Mouse (Mus musculus) testis, adult 10 weeks (tissue): ENCODE results near the gene Rras. TPM values are rescaled to one million over a fixed set of nuclear protein-coding genes. Genes with fewer than 3 reads are reported as not detected.

Experiments
- polyA plus RNA-seq: library from polyadenylated mRNA; stranded (reverse); fragments of 350-450 nt; fragmentation: Illumina TruSeq; extraction: RNeasy Lipid Tissue Mini Kit (QIAGEN cat#74804); gene quantifications from one replicate; pipeline ENCODE4 v1.2.3, GENCODE M21; 2014; ENCODE audit warnings: low read depth, low replicate concordance

The Rras gene
- polyA plus RNA-seq = 1.8 TPM

DNA sequence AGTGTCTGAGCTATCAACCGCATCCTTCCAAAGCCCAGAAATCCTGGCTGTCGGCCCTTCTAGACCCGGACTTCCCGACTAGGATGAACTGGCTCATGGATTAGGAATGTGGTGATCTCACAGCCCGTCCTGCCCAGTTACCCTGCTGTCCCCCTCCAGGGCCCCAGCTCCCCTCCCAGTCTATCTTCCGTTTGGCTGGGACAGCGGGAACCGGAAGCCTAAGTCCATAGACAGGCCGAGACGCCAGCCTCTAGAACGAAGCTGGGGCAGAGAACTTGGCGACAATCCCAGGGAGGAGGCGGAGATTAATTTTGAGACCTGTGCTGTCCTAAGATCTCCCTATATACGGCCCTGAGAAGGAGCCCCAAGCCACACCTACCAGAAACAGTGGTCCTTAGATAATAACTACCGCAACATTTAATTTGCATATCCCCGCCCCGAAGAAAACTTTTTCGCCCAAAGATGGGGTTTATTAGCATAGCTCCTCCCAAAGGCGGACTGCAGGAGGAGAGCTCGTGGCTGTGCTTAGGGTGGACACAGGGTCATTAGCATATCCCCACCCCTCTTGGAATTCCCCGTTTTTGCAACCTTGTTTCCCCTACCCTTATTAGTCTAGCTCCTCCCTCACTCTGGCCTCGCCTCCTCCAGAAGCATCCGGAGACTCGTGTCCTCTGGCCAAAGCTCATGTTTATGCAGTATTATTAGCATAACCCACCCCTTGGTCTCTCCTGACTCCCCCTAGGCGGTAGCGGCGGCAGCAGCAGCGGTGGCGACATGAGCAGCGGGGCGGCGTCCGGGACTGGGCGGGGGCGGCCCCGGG is at the start of gene Rras:
Gene Rras (plus strand): TSS at position 720 of the 820 bp plus-strand sequence.

DNA sequence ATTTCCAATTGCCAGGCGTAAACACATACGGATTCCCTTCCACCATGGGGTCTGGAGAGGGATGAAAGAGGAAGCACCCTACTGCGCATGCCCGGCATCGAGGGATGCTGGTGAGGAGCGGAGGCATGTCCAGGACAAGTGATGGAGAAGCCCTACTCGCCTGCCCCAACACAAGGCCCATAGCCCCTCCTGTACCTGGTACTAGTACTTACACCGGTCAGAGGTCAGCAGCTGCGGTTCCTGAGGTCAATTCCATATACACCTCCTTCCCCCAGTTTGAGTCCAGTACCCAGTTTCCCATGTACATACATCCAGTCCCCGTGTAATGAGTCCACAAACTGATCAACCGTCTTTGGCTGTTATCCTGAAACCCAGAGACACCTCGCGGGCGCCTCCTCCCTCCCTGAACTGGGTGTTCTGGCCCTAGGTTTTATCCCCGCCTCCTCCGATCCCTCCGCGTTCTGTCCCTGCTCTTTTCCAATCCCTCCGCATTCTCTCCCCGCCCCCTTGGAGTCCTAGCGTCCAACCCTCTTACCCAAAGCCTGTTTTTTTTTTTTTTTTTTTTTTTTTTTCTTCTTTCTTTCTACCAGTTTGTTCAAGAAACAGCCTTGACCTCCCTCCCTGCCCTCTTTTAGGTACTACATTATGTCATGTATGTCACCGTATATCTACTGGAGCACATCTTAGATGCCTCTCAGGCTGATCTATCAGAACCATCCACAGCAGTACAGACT is 43.2 kb upstream of the Rras start, which contains the start of gene Cpt1c:
Gene Cpt1c (minus strand): TSS at position 469 of the 734 bp plus-strand sequence.

DNA sequence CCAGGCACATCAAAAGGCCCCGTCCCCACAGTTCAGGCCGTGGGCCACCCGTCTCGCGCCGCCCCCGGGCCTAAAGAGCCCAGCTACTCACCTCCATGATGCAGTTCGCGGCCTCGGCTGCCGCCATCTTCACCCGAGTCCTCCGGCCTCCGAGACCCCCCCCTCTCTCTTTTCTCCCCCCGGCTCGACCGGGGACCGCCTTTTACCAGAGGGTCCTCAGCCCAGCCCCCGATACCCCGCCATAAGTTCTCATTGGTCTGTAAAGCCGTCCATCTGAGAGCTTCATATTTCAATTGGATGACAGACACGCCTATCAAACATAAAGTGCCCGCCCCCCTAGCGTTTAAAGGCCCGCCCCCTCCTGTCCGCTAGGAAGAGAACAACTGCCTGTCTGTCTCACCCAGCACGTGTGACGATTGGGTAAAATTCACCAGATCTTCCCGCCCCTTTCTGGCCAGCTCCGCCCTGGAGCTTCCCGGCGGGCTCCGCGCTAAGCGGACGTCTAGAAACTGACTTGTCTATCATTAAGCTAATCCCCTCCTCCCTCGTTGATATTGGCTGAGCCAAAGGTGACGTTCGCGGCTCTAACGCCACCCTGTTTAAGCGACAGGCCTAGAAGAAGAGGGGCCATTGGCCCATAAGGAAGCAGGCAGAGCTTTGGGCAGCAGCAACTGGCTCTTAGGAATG is 31.4 kb upstream of the Rras start, which contains the start of gene Prmt1:
Gene Prmt1 (minus strand): TSS at position 377 of the 687 bp plus-strand sequence.

DNA sequence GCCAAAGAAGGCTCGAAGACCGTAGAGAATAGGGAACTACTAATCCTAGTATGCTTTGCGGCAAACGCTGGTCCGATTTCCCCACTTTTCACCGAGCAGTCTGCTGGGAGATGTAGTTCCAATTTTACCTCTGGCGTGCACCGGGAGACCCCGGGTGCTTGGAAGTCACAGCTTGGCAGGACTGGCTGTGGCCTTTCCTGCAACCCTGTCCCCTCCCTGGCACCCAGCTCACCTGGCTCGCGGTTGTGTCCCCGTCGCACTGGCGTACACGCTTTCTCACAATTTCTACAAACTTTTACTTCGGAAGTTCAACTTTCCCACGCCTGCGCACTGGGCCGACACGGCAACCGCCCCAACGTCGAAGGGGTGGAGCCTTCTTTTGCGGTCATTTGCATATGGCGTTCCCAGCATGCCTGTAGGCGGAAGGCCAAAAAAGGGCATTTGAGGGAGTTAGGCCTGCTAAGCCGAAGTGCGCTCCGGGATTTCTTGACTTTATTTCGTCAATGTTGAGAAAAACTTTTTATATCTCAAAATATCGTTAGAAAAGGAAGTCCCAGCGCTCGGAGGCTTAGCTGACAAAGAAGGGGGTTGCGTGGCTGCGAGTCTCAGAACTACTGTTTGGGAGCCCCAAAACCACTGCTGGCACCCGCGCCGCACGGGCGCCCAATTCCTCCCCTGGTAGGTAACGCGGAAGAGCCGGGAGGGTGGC is 20.4 kb upstream of the Rras start, which contains the start of gene Irf3:
Gene Irf3 (plus strand): TSS at position 418 of the 709 bp plus-strand sequence.

DNA sequence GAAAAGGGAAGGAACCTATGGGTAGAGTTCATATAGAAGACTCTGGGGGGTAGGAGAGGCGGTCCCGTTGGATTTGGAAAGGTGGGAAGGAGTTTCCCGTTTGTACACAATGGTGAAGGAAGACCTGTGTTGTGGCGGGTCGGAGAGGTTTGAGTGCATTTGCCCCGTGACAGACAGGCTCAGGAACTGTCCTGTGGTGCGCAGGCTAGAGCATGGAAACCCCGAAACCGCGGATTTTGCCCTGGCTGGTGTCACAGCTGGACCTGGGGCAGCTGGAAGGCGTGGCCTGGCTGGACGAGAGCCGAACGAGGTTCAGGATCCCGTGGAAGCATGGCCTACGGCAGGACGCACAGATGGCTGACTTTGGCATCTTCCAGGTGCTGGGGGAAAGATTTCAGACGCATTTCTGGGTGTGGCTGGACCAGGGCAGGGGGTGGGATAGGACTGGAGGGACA is 19.2 kb upstream of the Rras start, which contains the start of gene Bcl2l12:
Gene Bcl2l12 (minus strand): TSS at position 212 of the 455 bp plus-strand sequence.

DNA sequence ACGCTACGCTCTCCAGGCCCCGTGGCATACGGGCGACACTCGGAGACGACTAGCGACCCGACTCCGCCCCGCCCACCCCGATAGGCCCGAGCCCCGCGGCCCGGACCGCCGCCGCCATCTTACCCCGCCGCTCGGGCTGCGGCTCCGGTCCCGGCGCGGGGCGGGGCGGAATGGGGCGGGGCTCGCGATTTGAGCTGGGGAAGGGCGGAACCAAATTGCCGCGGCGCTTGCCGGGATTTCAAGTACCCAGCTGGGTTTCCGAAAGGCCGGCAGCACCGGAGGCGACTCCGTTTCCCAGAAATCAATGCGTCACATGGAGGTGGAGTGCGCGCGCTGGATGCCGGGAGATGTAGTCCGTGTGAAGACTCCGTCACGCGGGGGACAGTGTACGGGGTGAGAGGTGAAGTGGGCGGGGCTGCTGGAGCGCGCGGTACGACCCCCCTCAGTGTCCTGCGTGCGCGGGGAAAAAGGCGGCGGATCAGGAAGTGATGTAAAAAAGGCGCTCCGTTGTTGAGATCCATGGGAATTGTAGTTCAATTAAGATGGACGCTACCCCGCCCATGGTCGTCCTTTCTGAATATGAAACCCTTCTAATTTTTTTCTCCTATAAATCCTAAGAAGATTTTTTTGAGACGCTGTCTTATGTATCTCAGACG is 1.7 kb upstream of the Rras start, which contains the start of gene Scaf1:
Gene Scaf1 (minus strand): TSS at position 407 of the 656 bp plus-strand sequence.

DNA sequence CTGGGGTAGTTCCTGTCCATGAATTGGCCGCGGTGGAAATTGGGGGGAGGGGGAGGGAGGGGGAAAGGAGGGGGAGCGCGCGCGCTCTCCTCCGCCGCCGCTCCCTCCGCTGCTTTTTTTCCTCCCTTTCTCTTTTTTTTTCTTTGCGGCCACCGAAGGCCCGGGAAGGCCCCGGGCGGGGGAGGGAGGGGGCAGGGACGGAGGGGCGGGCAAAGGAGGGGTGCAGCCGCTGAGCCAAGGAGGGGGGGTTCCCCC is 35.0 kb downstream of the Rras start, which contains the start of gene Prr12:
Gene Prr12 (minus strand): TSS at position 20 of the 255 bp plus-strand sequence.

DNA sequence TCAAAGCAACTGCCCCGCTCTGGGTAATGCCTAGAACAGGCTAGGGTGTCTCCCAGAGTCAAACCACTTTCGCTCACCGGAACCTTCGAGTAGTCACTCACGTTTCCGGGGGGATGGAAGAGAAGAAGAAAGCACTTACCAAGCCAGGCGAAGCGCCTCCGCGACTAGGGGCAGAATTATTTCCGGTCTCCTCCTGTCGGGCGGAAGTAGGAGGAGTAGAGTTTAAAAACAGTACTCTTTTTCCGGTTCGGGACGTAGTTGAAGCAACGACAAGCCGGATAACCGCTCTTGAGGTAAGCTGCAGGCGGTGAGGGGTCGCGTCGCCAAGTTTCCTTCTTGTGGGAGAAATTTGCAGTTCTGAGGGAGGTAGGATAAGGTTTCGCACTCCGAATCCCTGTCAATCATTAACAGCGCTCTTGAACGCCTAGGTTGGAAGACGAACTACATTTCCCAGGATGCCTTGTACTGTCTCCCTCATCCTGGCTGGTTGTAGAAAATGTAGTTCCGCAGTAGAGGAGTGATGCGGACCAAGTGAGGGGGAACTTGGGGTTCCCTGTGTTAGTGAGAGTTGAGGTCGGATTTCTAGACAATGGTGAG is 44.6 kb downstream of the Rras start, which contains the start of the genes Nosip and Prrg2:
Gene Nosip (plus strand): TSS at position 191 of the 597 bp plus-strand sequence.
Gene Prrg2 (minus strand): TSS at position 439 of the 597 bp plus-strand sequence.

Other genes starting within 250 kb of the Rras start
- gene Nup62, start 201.9 kb upstream of the Rras start, polyA plus RNA-seq = 15.5 TPM
- gene Il4i1, start 201.6 kb upstream of the Rras start, polyA plus RNA-seq = 11.4 TPM
- 3.0 TPM for gene Atf5, start 201.3 kb upstream of the Rras start, polyA plus RNA-seq
- 1.2 TPM for gene Akt1s1, start 169.0 kb upstream of the Rras start, polyA plus RNA-seq
- 0.98 TPM for gene Tbc1d17, start 168.9 kb upstream of the Rras start, polyA plus RNA-seq
- 0.71 TPM for gene Pnkp, start 160.8 kb upstream of the Rras start, polyA plus RNA-seq
- gene Ptov1, start 148.2 kb upstream of the Rras start, polyA plus RNA-seq = 0.32 TPM
- 2.0 TPM for gene Med25, start 125.2 kb upstream of the Rras start, polyA plus RNA-seq
- 9.9 TPM for gene Fuz, start 121.9 kb upstream of the Rras start, polyA plus RNA-seq
- 104 TPM for gene Ap2a1, start 88.5 kb upstream of the Rras start, polyA plus RNA-seq
- gene Tsks, start 74.8 kb upstream of the Rras start, polyA plus RNA-seq = 11.2 TPM
- gene Cpt1c, start 43.1 kb upstream of the Rras start, polyA plus RNA-seq = 9.3 TPM
- 8.0 TPM for gene Prmt1, start 31.4 kb upstream of the Rras start, polyA plus RNA-seq
- gene Irf3, start 20.3 kb upstream of the Rras start, polyA plus RNA-seq = 18.4 TPM
- 1.5 TPM for gene Bcl2l12, start 19.2 kb upstream of the Rras start, polyA plus RNA-seq
- 3.3 TPM for gene Scaf1, start 1.6 kb upstream of the Rras start, polyA plus RNA-seq
- gene Prr12, start 34.9 kb downstream of the Rras start, polyA plus RNA-seq = 0.24 TPM
- gene Nosip, start 44.5 kb downstream of the Rras start, polyA plus RNA-seq = 4.6 TPM
- 2.7 TPM for gene Prrg2, start 44.7 kb downstream of the Rras start, polyA plus RNA-seq
- not detected for gene Rcn3, start 74.3 kb downstream of the Rras start, polyA plus RNA-seq
- gene Fcgrt, start 85.9 kb downstream of the Rras start, polyA plus RNA-seq = 1.4 TPM
- gene Rps11, start 106.5 kb downstream of the Rras start, polyA plus RNA-seq = 157 TPM
- 133 TPM for gene Rpl13a, start 110.8 kb downstream of the Rras start, polyA plus RNA-seq
- not detected for gene Gm45713, start 118.3 kb downstream of the Rras start, polyA plus RNA-seq
- 1.5 TPM for gene Flt3l, start 118.5 kb downstream of the Rras start, polyA plus RNA-seq
- 10.2 TPM for gene Pih1d1, start 136.3 kb downstream of the Rras start, polyA plus RNA-seq
- gene Aldh16a1, start 136.6 kb downstream of the Rras start, polyA plus RNA-seq = 1.1 TPM
- 2.7 TPM for gene Slc17a7, start 146.0 kb downstream of the Rras start, polyA plus RNA-seq
- 3.5 TPM for gene Gfy, start 161.6 kb downstream of the Rras start, polyA plus RNA-seq
- gene Pth2, start 163.0 kb downstream of the Rras start, polyA plus RNA-seq = not detected
- 0.49 TPM for gene Ccdc155, start 186.9 kb downstream of the Rras start, polyA plus RNA-seq
- 186 TPM for gene Dkkl1, start 194.2 kb downstream of the Rras start, polyA plus RNA-seq
- gene Tead2, start 197.8 kb downstream of the Rras start, polyA plus RNA-seq = 2.0 TPM
- 0.70 TPM for gene Cd37, start 221.2 kb downstream of the Rras start, polyA plus RNA-seq
- 10.2 TPM for gene Slc6a16, start 223.1 kb downstream of the Rras start, polyA plus RNA-seq